Mouse (Mus musculus) urinary bladder, adult 2 months (tissue): ENCODE results near the gene Slc6a21. TPM values are rescaled to one million over a fixed set of nuclear protein-coding genes. Genes with fewer than 3 reads are reported as not detected.

Source experiments
- DNase-seq: peaks from one replicate; pipeline ENCODE4 v3.0.0; 2022; ENCODE audit warnings: low spot score
- polyA plus RNA-seq: library from polyadenylated mRNA; depleted of rRNA; stranded (reverse); fragments of >200 nt; gene quantifications from 2 replicates; pipeline ENCODE4 v1.2.3, GENCODE M21; 2012; rRNA removed

The Slc6a21 gene
- polyA plus RNA-seq, 1 experiment = not detected

GRCm38 (mm10) chr7:45315182-45315701 is 37.9 kb downstream of the Slc6a21 start:
- DNase-seq = no peak

- no peak for DNase-seq
These were observed 39.2 kb downstream of the Slc6a21 start for GRCm38 (mm10) chr7:45316536-45316935.

- DNase-seq = no peak
These were observed 44.9 kb downstream of the Slc6a21 start for GRCm38 (mm10) chr7:45322245-45322644.

GRCm38 (mm10) chr7:45323069-45323468 is 45.8 kb downstream of the Slc6a21 start:
- no peak for DNase-seq

- no peak for DNase-seq
These were observed 48.5 kb downstream of the Slc6a21 start for GRCm38 (mm10) chr7:45325800-45326199.

- no peak for DNase-seq
These were observed 51.6 kb downstream of the Slc6a21 start for GRCm38 (mm10) chr7:45328841-45329475.

GRCm38 (mm10) chr7:45331502-45331901 is 54.2 kb downstream of the Slc6a21 start:
- DNase-seq = no peak

- DNase-seq = no peak
These were observed 55.5 kb downstream of the Slc6a21 start for GRCm38 (mm10) chr7:45332685-45333425.

GRCm38 (mm10) chr7:45333431-45333982 is 56.2 kb downstream of the Slc6a21 start, which contains the start of gene Trpm4:
Trpm4 (minus strand) TSS chr7:45333780.
- peak; percentile 85 for DNase-seq

GRCm38 (mm10) chr7:45334605-45335004 is 57.3 kb downstream of the Slc6a21 start:
- no peak for DNase-seq

- DNase-seq = no peak
These were observed 57.7 kb downstream of the Slc6a21 start, which contains the start of gene Hrc for GRCm38 (mm10) chr7:45335056-45335455. Hrc (plus strand) TSS chr7:45335290.

- DNase-seq = no peak
These were observed 59.0 kb downstream of the Slc6a21 start for GRCm38 (mm10) chr7:45336319-45336718.

- no peak for DNase-seq
These were observed 60.2 kb downstream of the Slc6a21 start for GRCm38 (mm10) chr7:45337469-45337868.

- DNase-seq = no peak
These were observed 61.0 kb downstream of the Slc6a21 start for GRCm38 (mm10) chr7:45338161-45338911.

Other genes starting within 250 kb of the Slc6a21 start
- gene Prr12, start 224.6 kb upstream of the Slc6a21 start, polyA plus RNA-seq = 5.1 and 18.2 TPM in 2 replicates
- gene Nosip, start 215.1 kb upstream of the Slc6a21 start, polyA plus RNA-seq = 59.9 and 69.6 TPM in 2 replicates
- gene Prrg2, start 214.8 kb upstream of the Slc6a21 start, polyA plus RNA-seq = 37.6 and 46.5 TPM in 2 replicates
- 277 and 317 TPM in 2 replicates for gene Rcn3, start 185.3 kb upstream of the Slc6a21 start, polyA plus RNA-seq
- 144 and 157 TPM in 2 replicates for gene Fcgrt, start 173.7 kb upstream of the Slc6a21 start, polyA plus RNA-seq
- gene Rps11, start 153.1 kb upstream of the Slc6a21 start, polyA plus RNA-seq = 903 and 1,312 TPM in 2 replicates
- 3,442 and 3,633 TPM in 2 replicates for gene Rpl13a, start 148.8 kb upstream of the Slc6a21 start, polyA plus RNA-seq
- gene Gm45713, start 141.3 kb upstream of the Slc6a21 start, polyA plus RNA-seq = 0.28 and 0.44 TPM in 2 replicates
- gene Flt3l, start 141.1 kb upstream of the Slc6a21 start, polyA plus RNA-seq = 74.5 and 83.1 TPM in 2 replicates
- 48.3 and 58.3 TPM in 2 replicates for gene Pih1d1, start 123.2 kb upstream of the Slc6a21 start, polyA plus RNA-seq
- gene Aldh16a1, start 122.9 kb upstream of the Slc6a21 start, polyA plus RNA-seq = 27.7 and 30.9 TPM in 2 replicates
- 0.03 and 0.04 TPM in 2 replicates for gene Slc17a7, start 113.6 kb upstream of the Slc6a21 start, polyA plus RNA-seq
- gene Gfy, start 97.9 kb upstream of the Slc6a21 start, polyA plus RNA-seq = 0.03 TPM in 1 of 2 replicates, not detected in the other
- gene Pth2, start 96.5 kb upstream of the Slc6a21 start, polyA plus RNA-seq = not detected in 2 replicates
- gene Ccdc155, start 72.6 kb upstream of the Slc6a21 start, polyA plus RNA-seq = 0.12 and 0.15 TPM in 2 replicates
- gene Dkkl1, start 65.4 kb upstream of the Slc6a21 start, polyA plus RNA-seq = 5.1 and 7.5 TPM in 2 replicates
- 29.1 and 29.2 TPM in 2 replicates for gene Tead2, start 61.8 kb upstream of the Slc6a21 start, polyA plus RNA-seq
- gene Cd37, start 38.4 kb upstream of the Slc6a21 start, polyA plus RNA-seq = 12.3 and 15.1 TPM in 2 replicates
- gene Slc6a16, start 36.4 kb upstream of the Slc6a21 start, polyA plus RNA-seq = not detected in 2 replicates
- gene Trpm4, start 56.3 kb downstream of the Slc6a21 start, polyA plus RNA-seq = 33.6 and 39.8 TPM in 2 replicates
- 0.59 and 1.1 TPM in 2 replicates for gene Hrc, start 57.8 kb downstream of the Slc6a21 start, polyA plus RNA-seq
- gene Ppfia3, start 89.5 kb downstream of the Slc6a21 start, polyA plus RNA-seq = 1.4 and 1.9 TPM in 2 replicates
- gene Lin7b, start 93.1 kb downstream of the Slc6a21 start, polyA plus RNA-seq = 19.2 and 21.0 TPM in 2 replicates
- gene Snrnp70, start 118.2 kb downstream of the Slc6a21 start, polyA plus RNA-seq = 364 and 412 TPM in 2 replicates
- gene Kcna7, start 128.1 kb downstream of the Slc6a21 start, polyA plus RNA-seq = 0.03 and 0.07 TPM in 2 replicates
- 2.9 and 4.2 TPM in 2 replicates for gene Ntf5, start 136.2 kb downstream of the Slc6a21 start, polyA plus RNA-seq
- 0.14 TPM in 1 of 2 replicates, not detected in the other for gene Lhb, start 143.3 kb downstream of the Slc6a21 start, polyA plus RNA-seq
- 39.3 TPM in 2 replicates for gene Gys1, start 157.3 kb downstream of the Slc6a21 start, polyA plus RNA-seq
- 35.8 and 41.4 TPM in 2 replicates for gene Ruvbl2, start 160.6 kb downstream of the Slc6a21 start, polyA plus RNA-seq
- gene Ftl1, start 182.4 kb downstream of the Slc6a21 start, polyA plus RNA-seq = 1,966 and 2,293 TPM in 2 replicates
- 78.4 and 113 TPM in 2 replicates for gene Bax, start 189.4 kb downstream of the Slc6a21 start, polyA plus RNA-seq
- gene Tulp2, start 204.4 kb downstream of the Slc6a21 start, polyA plus RNA-seq = 0.43 and 0.56 TPM in 2 replicates
- 0.29 and 0.31 TPM in 2 replicates for gene Gm45808, start 209.3 kb downstream of the Slc6a21 start, polyA plus RNA-seq
- 5.7 and 7.7 TPM in 2 replicates for gene Dhdh, start 211.3 kb downstream of the Slc6a21 start, polyA plus RNA-seq
- gene Nucb1, start 232.9 kb downstream of the Slc6a21 start, polyA plus RNA-seq = 225 and 264 TPM in 2 replicates
- gene Ppp1r15a, start 248.8 kb downstream of the Slc6a21 start, polyA plus RNA-seq = 27.8 and 30.5 TPM in 2 replicates
- gene Plekha4, start 248.8 kb downstream of the Slc6a21 start, polyA plus RNA-seq = 11.7 and 14.3 TPM in 2 replicates